Mouse (Mus musculus): ENCODE data around the gene Tubb1. TPM values are rescaled to one million over a fixed set of nuclear protein-coding genes. Genes with fewer than 3 reads are reported as not detected.

Gene Tubb1
- 0.07 and 0.14 TPM in 2 replicates for polyA plus RNA-seq (2012; rRNA removed)

DNA sequence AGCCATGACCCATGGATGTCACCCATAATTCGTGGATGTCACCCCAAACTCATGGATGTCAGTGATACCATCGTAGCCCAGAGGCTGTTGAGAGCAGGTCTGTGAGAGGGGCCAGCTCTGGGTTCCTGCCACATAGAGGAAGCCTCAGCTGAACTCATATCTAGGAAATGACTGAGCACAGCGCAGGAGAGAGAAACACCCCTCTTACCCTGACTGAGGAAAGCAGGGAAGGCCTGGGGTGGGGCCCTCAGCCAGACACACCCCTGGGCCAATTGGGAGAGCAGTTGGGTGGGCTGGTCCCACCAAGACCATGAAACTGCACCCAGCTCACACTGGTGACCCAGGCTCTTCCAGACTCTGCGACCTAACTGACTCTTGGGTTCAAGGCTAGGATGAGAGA, at the start of gene Tubb1:
TSS of gene Tubb1 (plus strand) at position 343 of the 400 bp plus-strand sequence.
- no peaks in the 10 kb centered on the region for H3K4me1 ChIP-seq (ENCODE audit: control insufficient read depth, insufficient read depth, low read length)

DNA sequence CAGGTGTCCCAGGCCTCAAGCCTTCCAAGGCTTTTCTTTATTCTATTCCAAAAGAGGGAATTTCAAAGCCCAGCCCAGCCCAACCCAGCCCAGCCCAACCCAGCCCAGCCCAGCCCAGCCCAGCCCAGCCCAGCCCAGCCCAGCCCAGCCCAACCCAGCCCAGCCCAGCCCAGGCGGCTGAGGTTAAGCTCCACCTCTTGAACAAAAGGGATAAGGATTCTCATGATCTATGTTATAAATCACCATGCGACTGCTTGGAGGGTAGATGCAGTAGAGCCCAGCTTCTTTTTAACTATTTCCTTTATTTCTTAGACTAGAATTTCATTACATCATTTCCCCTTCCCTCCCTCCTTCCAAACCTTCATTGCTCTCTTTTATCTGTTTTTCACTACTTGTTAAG, 40.3 kb upstream of the Tubb1 start:
- TF ChIP-seq POLR2A (IDR thresholded peaks at IDR 0.05; ENCODE audit: borderline replicate concordance, insufficient read depth, low read length): no peak
- TF ChIP-seq CTCF (IDR thresholded peaks at IDR 0.05; ENCODE audit: borderline replicate concordance, insufficient read depth, low read depth, low read length): no peak
- 76% methylated on average over 2 of the region's 2 CpGs for WGBS
- Histone ChIP-seq H3K27me3 (ENCODE audit: control insufficient read depth, insufficient read depth, low read length) (no peaks in the 10 kb centered on the region), H3K27ac (ENCODE audit: insufficient read depth, low read length) (no peak overlapping the region), H3K4me3 (replicated peaks; ENCODE audit: insufficient read depth, low read depth, low read length) (no peak overlapping the region), H3K4me1 (ENCODE audit: control insufficient read depth, insufficient read depth, low read length) (no peaks in the 10 kb centered on the region)
- DNase-seq: no peak

More for the DNA sequence above, at the start of gene Tubb1:
- TF ChIP-seq POLR2A (IDR thresholded peaks at IDR 0.05; ENCODE audit: borderline replicate concordance, insufficient read depth, low read length): no peak
- TF ChIP-seq CTCF (IDR thresholded peaks at IDR 0.05; ENCODE audit: borderline replicate concordance, insufficient read depth, low read depth, low read length): no peak
- no peak for DNase-seq
- Histone ChIP-seq H3K27me3 (ENCODE audit: control insufficient read depth, insufficient read depth, low read length) (no peaks in the 10 kb centered on the region), H3K27ac (ENCODE audit: insufficient read depth, low read length) (no peak within 1 kb of the TSS), H3K4me3 (replicated peaks; ENCODE audit: insufficient read depth, low read depth, low read length) (no peak within 1 kb of the TSS)
- 72% methylated on average over 4 of the region's 4 CpGs for WGBS

DNA sequence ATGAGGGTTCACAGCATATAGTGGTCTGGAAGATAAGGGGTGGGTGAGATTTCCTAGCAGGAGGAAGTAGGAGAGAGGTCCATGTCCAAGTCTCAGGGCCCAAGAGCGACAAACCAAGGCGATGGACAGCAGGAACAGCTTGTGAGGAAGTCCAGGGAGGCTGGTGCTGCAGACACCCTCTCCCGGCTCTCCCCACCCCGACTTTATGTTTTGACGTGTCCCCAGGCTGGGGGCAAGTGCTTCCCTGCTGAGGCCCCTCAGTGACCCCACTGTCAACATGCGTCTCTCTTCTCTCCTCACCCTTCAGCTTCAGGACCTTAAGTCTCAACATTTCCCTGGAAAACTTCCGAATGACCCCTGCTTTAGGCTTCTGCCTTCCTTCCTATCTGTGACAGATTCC, 37.4 kb upstream of the Tubb1 start:
- Histone ChIP-seq H3K4me1 (ENCODE audit: control insufficient read depth, insufficient read depth, low read length) (no peaks in the 10 kb centered on the region; the same call in 1 of the 2 replicates), H3K4me3 (replicated peaks; ENCODE audit: insufficient read depth, low read depth, low read length) (no peak overlapping the region), H3K27me3 (ENCODE audit: control insufficient read depth, insufficient read depth, low read length) (no peaks in the 10 kb centered on the region), H3K27ac (ENCODE audit: insufficient read depth, low read length) (no peak overlapping the region)
- TF ChIP-seq POLR2A (IDR thresholded peaks at IDR 0.05; ENCODE audit: borderline replicate concordance, insufficient read depth, low read length): no peak
- WGBS: 75% methylated on average over 7 of the region's 7 CpGs
- DNase-seq: no peak

- no peak overlapping the region for H3K27ac ChIP-seq (ENCODE audit: insufficient read depth, low read length)
- DNase-seq: no peak
- TF ChIP-seq CTCF (IDR thresholded peaks at IDR 0.05; ENCODE audit: borderline replicate concordance, insufficient read depth, low read depth, low read length): no peak
- no peak for TF ChIP-seq POLR2A (IDR thresholded peaks at IDR 0.05; ENCODE audit: borderline replicate concordance, insufficient read depth, low read length)
- H3K27me3 ChIP-seq (ENCODE audit: control insufficient read depth, insufficient read depth, low read length): no peaks in the 10 kb centered on the region
- no peaks in the 10 kb centered on the region; the same call in 1 of the 2 replicates for H3K4me1 ChIP-seq (ENCODE audit: control insufficient read depth, insufficient read depth, low read length)
- 52% methylated on average over 18 of the region's 18 CpGs for WGBS
- H3K4me3 ChIP-seq (replicated peaks; ENCODE audit: insufficient read depth, low read depth, low read length): peak overlapping the region; percentile 77
Measured at GRCm38 (mm10) chr2:174415001-174415730, 35.3 kb upstream of the Tubb1 start.

- TF ChIP-seq POLR2A (IDR thresholded peaks at IDR 0.05; ENCODE audit: borderline replicate concordance, insufficient read depth, low read length): peak; percentile 56; the same call in 1 of the 2 replicates
- TF ChIP-seq CTCF (IDR thresholded peaks at IDR 0.05; ENCODE audit: borderline replicate concordance, insufficient read depth, low read depth, low read length): no peak
- Histone ChIP-seq H3K27me3 (ENCODE audit: control insufficient read depth, insufficient read depth, low read length) (no peaks in the 10 kb centered on the region), H3K4me1 (ENCODE audit: control insufficient read depth, insufficient read depth, low read length) (no peaks in the 10 kb centered on the region; the same call in 1 of the 2 replicates), H3K4me3 (replicated peaks; ENCODE audit: insufficient read depth, low read depth, low read length) (peak within 1 kb of the TSS; percentile 77), H3K27ac (ENCODE audit: insufficient read depth, low read length) (no peak within 1 kb of the TSS)
- WGBS: under 1% methylated on average over 40 of the region's 40 CpGs
- DNase-seq: peak; percentile 91 to 94
Measured at GRCm38 (mm10) chr2:174415731-174416310, 34.7 kb upstream of the Tubb1 start, which contains the start of gene Nelfcd. TSS of gene Nelfcd (plus strand) at chr2:174415804.

DNA sequence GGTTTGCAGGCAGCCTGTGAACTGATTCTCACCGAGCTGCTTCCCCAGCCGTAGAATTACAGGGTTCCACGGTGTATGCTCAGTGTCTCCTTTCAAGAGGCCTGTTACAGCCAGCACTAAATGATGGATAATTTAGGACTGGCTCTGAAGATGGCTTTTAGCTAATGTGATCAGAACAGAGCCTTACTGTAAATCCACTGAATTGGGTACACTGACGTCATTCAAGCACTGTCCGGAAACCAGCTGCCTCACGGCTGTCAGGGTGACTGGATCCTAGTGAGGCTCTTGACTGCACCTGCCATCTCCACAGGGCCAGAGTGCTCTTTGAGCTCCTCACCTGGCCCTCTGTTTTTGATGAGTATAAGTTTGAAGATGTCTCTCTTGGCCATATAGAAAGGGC, 29.4 kb upstream of the Tubb1 start:
- Histone ChIP-seq H3K4me1 (ENCODE audit: control insufficient read depth, insufficient read depth, low read length) (no peaks in the 10 kb centered on the region; the same call in 1 of the 2 replicates), H3K27me3 (ENCODE audit: control insufficient read depth, insufficient read depth, low read length) (no peaks in the 10 kb centered on the region), H3K4me3 (replicated peaks; ENCODE audit: insufficient read depth, low read depth, low read length) (no peak overlapping the region), H3K27ac (ENCODE audit: insufficient read depth, low read length) (no peak overlapping the region)
- no peak for TF ChIP-seq CTCF (IDR thresholded peaks at IDR 0.05; ENCODE audit: borderline replicate concordance, insufficient read depth, low read depth, low read length)
- WGBS: 91% methylated on average over 6 of the region's 6 CpGs
- DNase-seq: no peak

DNA sequence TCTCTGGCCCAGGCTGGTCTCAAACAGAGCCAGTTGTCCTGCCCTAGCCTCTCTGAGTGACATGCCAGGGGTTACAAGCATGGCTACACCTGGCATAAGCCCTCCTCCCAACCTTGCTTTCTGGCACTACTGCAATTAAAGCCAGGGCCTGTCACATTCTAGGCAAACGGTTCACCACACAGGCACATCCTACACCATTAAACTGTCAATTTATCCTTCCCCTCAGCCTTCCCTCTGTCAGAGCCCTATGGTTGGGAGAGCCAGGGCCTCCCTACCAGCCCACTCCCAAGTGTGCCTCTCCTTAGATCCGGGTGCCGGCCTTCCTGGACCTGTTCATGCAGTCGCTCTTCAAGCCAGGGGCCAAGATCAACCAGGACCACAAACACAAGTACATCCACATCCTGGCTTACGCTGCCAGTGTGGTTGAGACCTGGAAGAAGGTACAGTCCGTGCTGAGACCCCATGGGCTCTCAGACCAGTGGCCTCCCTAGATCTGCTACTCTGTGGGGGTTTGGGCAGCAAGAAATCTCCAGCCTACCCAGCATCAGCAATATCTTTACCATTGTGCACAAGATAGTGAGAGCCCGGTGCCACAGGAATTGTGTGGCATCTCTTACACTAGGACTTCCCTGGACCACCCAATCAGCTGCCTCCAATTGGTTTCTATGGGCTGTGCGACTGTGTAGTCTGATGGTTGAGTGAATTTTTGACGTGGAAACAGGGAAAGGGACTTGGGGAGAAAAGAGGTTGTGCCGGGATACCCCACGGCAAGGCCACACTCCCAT, 26.0 kb upstream of the Tubb1 start:
- no peak overlapping the region for H3K4me3 ChIP-seq (replicated peaks; ENCODE audit: insufficient read depth, low read depth, low read length)
- WGBS: 87% methylated on average over 11 of the region's 11 CpGs
- no peaks in the 10 kb centered on the region for H3K4me1 ChIP-seq (ENCODE audit: control insufficient read depth, insufficient read depth, low read length)
- TF ChIP-seq CTCF (IDR thresholded peaks at IDR 0.05; ENCODE audit: borderline replicate concordance, insufficient read depth, low read depth, low read length): no peak
- TF ChIP-seq POLR2A (IDR thresholded peaks at IDR 0.05; ENCODE audit: borderline replicate concordance, insufficient read depth, low read length): no peak
- no peak overlapping the region for H3K27ac ChIP-seq (ENCODE audit: insufficient read depth, low read length)
- no peak for DNase-seq
- H3K27me3 ChIP-seq (ENCODE audit: control insufficient read depth, insufficient read depth, low read length): no peaks in the 10 kb centered on the region
